Mouse (Mus musculus): Measurements from ENCODE around the gene Zmat5. TPM values are rescaled to one million over a fixed set of nuclear protein-coding genes. Genes with fewer than 3 reads are reported as not detected.
A peak's percentile ranks its signal among the peaks of the same experiment; 100 is the strongest.

Zmat5 gene
- total RNA-seq (2012; rRNA removed): 22.4 and 32.3 TPM in 2 replicates

DNA sequence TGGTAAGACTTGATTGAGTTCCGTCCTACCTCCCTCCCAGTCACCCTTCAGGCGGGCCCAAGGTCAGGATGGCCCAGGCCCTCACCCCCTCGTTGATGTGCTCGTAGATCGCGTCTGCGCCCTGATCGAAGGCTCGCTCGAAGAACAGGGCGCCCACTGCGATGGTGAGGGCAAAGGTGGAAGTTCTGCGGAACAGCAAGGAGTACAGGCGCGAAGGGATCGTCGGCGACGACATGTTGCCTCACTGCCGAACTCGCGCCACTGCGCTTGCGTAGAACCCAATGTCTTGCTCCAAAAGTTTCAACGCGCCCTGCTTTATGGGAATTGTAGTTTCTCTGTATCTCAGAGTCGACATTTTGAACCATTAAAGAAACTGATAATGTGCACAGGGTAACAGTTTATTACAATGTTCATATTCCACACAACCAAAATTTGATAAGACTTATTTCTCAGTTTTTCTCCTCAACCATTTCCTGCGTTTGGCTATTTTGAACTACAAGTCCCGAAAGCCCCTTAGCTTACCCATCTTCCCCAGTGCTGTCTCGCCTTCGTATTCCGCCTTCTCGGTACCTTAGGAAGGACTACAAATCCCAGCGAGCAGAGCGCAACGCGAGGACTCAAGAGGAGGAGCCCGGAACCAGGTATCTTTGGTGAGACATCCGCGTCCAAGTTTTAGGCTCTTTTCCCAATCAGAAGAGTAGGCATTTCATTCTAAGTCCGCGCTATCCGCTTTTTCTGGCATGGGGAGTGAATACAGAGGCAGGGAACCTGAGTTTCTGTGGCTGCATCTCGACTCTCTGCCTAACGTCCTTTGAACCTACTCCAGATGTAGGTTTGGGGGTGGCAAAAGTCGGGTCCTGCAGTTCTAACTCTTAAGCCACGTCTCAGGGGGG is at the start of gene Zmat5, which contains the start of gene Uqcr10:
Gene Zmat5 (plus strand): TSS at position 607 of the 893 bp plus-strand sequence.
Gene Uqcr10 (minus strand): TSS at position 271 of the 893 bp plus-strand sequence.
- in situ Hi-C loops (cut with MboI; ENCODE audit: low sequenced_read_pairs in 2 of 2, unreplicated experiment in 2 of 2): no loop called here
- H3K27ac ChIP-seq (ENCODE audit: insufficient read depth, low read depth, low read length, poor library complexity, severe bottlenecking): peak within 1 kb of the TSS; percentile 54
- peaks cover 0 to 8% of the 10 kb centered on the region in 2 experiments; a peak in 2 of 4 replicates for H3K4me1 ChIP-seq (ENCODE audit: control insufficient read depth in 2 of 2, insufficient read depth in 2 of 2, low read length in 2 of 2, poor library complexity in 1 of 2)
- peak within 1 kb of the TSS; percentile 88 to 93 for H3K4me3 ChIP-seq (ENCODE audit: insufficient read depth in 1 of 2, low read depth in 1 of 2, low read length in 2 of 2, poor library complexity in 1 of 2, severe bottlenecking in 1 of 2)
- TF ChIP-seq ZC3H11A (IDR thresholded peaks at IDR 0.05; ENCODE audit: borderline replicate concordance, low read depth, low read length) (no peak), CHD2 (IDR thresholded peaks at IDR 0.05; ENCODE audit: low read depth, low read length) (peak; percentile 70; the same call in 1 of the 2 replicates), ZNF384 (IDR thresholded peaks at IDR 0.05; ENCODE audit: low read depth, low read length) (no peak), MAFK (IDR thresholded peaks at IDR 0.05; ENCODE audit: insufficient read depth, low read depth, low read length) (no peak), HCFC1 (IDR thresholded peaks at IDR 0.05; ENCODE audit: borderline replicate concordance, insufficient read depth, low read length) (peak; percentile 97)
- DNase-seq (ENCODE audit: low read depth, low spot score): peak; percentile 96
- H3K9me3 ChIP-seq (ENCODE audit: control insufficient read depth, insufficient read depth, low read depth, low read length): no peaks in the 10 kb centered on the region
- H3K36me3 ChIP-seq (ENCODE audit: control insufficient read depth, insufficient read depth, low read length, poor library complexity, severe bottlenecking): peaks cover 12% of the 10 kb centered on the region
- peak within 1 kb of the TSS; percentile 90 for H3K9ac ChIP-seq (ENCODE audit: insufficient read depth, low read depth, low read length, poor library complexity, severe bottlenecking)

DNA sequence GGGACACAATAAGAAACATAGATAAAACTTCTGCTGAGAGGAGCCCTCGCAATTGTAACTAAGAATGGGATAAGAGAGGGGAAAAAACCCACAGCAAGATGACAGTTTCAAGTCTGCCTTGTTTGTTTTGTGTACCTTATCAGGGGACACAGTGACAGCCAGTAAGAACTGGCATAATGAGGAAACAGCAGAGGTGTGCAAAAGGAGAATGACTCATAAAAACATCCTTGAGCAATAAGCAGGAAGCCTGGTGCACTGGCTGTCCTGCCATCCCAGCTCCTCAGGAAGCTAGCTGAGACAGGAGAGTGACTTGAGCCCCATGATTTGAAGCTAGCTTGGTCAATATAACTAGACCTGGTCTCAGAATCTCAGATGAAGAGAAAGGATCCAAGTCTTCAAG is 44.7 kb upstream of the Zmat5 start:
- no peak overlapping the region for H3K9ac ChIP-seq (ENCODE audit: insufficient read depth, low read depth, low read length, poor library complexity, severe bottlenecking)
- no peak for TF ChIP-seq CHD2 (IDR thresholded peaks at IDR 0.05; ENCODE audit: low read depth, low read length)
- H3K9me3 ChIP-seq (ENCODE audit: control insufficient read depth, insufficient read depth, low read depth, low read length): no peaks in the 10 kb centered on the region
- no peak overlapping the region for H3K27ac ChIP-seq (ENCODE audit: insufficient read depth, low read depth, low read length, poor library complexity, severe bottlenecking)
- in situ Hi-C loops (cut with MboI; ENCODE audit: low sequenced_read_pairs in 2 of 2, unreplicated experiment in 2 of 2): no loop called here
- peaks cover 27% of the 10 kb centered on the region for H3K36me3 ChIP-seq (ENCODE audit: control insufficient read depth, insufficient read depth, low read length, poor library complexity, severe bottlenecking)
- H3K4me1 ChIP-seq (ENCODE audit: control insufficient read depth in 2 of 2, insufficient read depth in 2 of 2, low read length in 2 of 2, poor library complexity in 1 of 2): peaks cover 0 to 2% of the 10 kb centered on the region in 2 experiments; a peak in 1 of 4 replicates
- H3K4me3 ChIP-seq (ENCODE audit: insufficient read depth in 1 of 2, low read depth in 1 of 2, low read length in 2 of 2, poor library complexity in 1 of 2, severe bottlenecking in 1 of 2): no peak overlapping the region
- no peak for DNase-seq (ENCODE audit: low read depth, low spot score)

DNA sequence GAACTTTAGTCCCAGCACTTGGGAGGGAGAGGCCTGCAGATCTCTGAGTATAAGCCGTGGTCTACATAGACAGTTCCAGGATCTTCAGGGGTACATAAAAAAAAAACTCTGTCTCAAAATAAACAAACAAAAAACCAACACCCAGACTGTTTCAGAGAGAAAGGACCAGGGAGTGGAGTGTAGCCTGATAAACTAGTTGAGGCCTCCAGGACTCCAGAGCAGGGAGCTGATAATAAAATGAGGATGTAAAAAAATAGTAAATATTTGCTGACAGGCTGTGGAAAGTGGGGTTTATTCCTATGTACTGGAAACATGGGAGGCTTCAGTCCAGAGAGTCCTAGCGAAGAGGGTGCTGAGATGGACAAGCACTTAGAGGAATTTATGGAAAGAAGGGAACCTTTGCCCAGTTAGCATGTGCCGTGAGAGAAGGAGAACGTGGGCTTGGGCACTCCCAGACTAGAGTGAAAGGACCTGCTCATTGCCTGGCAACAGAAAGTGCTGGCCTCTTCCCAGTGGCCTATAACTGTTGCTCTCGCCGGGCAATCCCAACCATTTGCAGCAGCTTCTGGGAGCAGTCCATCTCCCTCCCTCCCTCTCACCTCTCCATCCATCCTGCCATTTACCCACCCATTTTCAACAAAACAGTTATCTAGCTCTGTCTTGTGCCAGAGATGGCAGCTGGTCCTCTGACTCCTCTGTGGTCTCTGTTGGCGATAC is 44.0 kb upstream of the Zmat5 start:
- no peak for DNase-seq (ENCODE audit: low read depth, low spot score)
- no peak for TF ChIP-seq CHD2 (IDR thresholded peaks at IDR 0.05; ENCODE audit: low read depth, low read length)
- no peak for TF ChIP-seq MAFK (IDR thresholded peaks at IDR 0.05; ENCODE audit: insufficient read depth, low read depth, low read length)
- TF ChIP-seq ZNF384 (IDR thresholded peaks at IDR 0.05; ENCODE audit: low read depth, low read length): no peak
- no peak for TF ChIP-seq ZC3H11A (IDR thresholded peaks at IDR 0.05; ENCODE audit: borderline replicate concordance, low read depth, low read length)
- TF ChIP-seq HCFC1 (IDR thresholded peaks at IDR 0.05; ENCODE audit: borderline replicate concordance, insufficient read depth, low read length): no peak
- H3K4me3 ChIP-seq (ENCODE audit: insufficient read depth in 1 of 2, low read depth in 1 of 2, low read length in 2 of 2, poor library complexity in 1 of 2, severe bottlenecking in 1 of 2): no peak overlapping the region
- no peak overlapping the region for H3K27ac ChIP-seq (ENCODE audit: insufficient read depth, low read depth, low read length, poor library complexity, severe bottlenecking)
- peaks cover 25% of the 10 kb centered on the region for H3K36me3 ChIP-seq (ENCODE audit: control insufficient read depth, insufficient read depth, low read length, poor library complexity, severe bottlenecking)
- H3K9me3 ChIP-seq (ENCODE audit: control insufficient read depth, insufficient read depth, low read depth, low read length): no peaks in the 10 kb centered on the region
- H3K4me1 ChIP-seq (ENCODE audit: control insufficient read depth in 2 of 2, insufficient read depth in 2 of 2, low read length in 2 of 2, poor library complexity in 1 of 2): peaks cover 0 to 2% of the 10 kb centered on the region in 2 experiments; a peak in 1 of 4 replicates
- in situ Hi-C loops (cut with MboI; ENCODE audit: low sequenced_read_pairs in 2 of 2, unreplicated experiment in 2 of 2): no loop called here
- H3K9ac ChIP-seq (ENCODE audit: insufficient read depth, low read depth, low read length, poor library complexity, severe bottlenecking): no peak overlapping the region

DNA sequence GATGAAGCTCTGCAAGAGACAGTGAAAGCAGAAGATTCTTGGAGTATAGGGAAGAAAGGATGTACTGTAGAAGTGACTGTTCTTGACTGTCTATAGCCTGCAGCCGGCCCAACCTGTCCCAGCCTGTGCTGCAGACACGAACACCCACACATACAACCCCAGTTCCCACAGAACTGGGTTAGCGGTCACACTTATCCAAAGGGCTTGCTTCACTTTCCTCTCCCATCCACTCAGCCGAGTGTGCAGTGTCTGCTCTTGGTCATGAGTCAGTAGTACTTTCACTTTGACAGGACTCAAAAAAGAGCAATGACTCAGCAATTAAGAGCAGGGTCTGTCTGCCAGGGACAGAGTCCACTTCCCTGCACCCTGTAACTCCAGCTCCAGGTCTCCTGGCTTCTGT is 43.2 kb upstream of the Zmat5 start:
- Histone ChIP-seq H3K4me1 (ENCODE audit: control insufficient read depth in 2 of 2, insufficient read depth in 2 of 2, low read length in 2 of 2, poor library complexity in 1 of 2) (peaks cover 0 to 2% of the 10 kb centered on the region in 2 experiments; a peak in 1 of 4 replicates), H3K9ac (ENCODE audit: insufficient read depth, low read depth, low read length, poor library complexity, severe bottlenecking) (no peak overlapping the region), H3K36me3 (ENCODE audit: control insufficient read depth, insufficient read depth, low read length, poor library complexity, severe bottlenecking) (peaks cover 24% of the 10 kb centered on the region), H3K27ac (ENCODE audit: insufficient read depth, low read depth, low read length, poor library complexity, severe bottlenecking) (no peak overlapping the region), H3K9me3 (ENCODE audit: control insufficient read depth, insufficient read depth, low read depth, low read length) (no peaks in the 10 kb centered on the region), H3K4me3 (ENCODE audit: insufficient read depth in 1 of 2, low read depth in 1 of 2, low read length in 2 of 2, poor library complexity in 1 of 2, severe bottlenecking in 1 of 2) (no peak overlapping the region)
- no peak for TF ChIP-seq HCFC1 (IDR thresholded peaks at IDR 0.05; ENCODE audit: borderline replicate concordance, insufficient read depth, low read length)
- TF ChIP-seq CHD2 (IDR thresholded peaks at IDR 0.05; ENCODE audit: low read depth, low read length): no peak
- TF ChIP-seq ZNF384 (IDR thresholded peaks at IDR 0.05; ENCODE audit: low read depth, low read length): no peak
- TF ChIP-seq ZC3H11A (IDR thresholded peaks at IDR 0.05; ENCODE audit: borderline replicate concordance, low read depth, low read length): no peak
- peak; percentile 78 for TF ChIP-seq MAFK (IDR thresholded peaks at IDR 0.05; ENCODE audit: insufficient read depth, low read depth, low read length)
- DNase-seq (ENCODE audit: low read depth, low spot score): no peak
- in situ Hi-C loops (cut with MboI; ENCODE audit: low sequenced_read_pairs in 2 of 2, unreplicated experiment in 2 of 2): no loop called here
